In the genomic region with DNA sequence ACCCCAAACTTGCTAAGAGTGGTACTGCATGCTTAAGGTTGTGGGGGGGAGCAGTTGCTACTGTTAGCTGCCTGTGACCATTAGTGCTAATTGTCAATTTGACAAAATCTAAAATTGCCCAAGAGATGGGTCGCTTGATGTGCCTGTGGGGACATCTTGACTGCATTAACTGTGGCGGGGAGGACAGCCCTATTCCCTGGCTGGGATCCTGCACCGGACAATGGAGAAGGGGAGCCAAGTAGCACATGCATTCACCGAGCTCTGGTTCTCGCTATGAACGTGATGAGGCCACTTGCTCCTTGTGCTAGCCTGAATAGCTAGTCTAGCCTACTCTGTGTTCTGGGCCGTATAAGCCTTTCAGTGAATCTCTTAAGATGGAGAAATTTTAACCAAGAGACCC, we compare ENCODE assay signal across 35 mouse cellular contexts.
"Had no signal": no experiment of that assay in that cellular context is flagged by ENCODE, and none has a peak within 500 bp of the region (broad histone marks: within the 10 kb centered on the region; RNA-seq: fewer than 3 reads in every experiment).

No protein-coding gene starts in this region.

- ATAC-seq: hindbrain, embryonic 16.5 days; hindbrain, postnatal 0 days; inflammation-experienced regulatory T-cells, adult 6 months; intestine, embryonic 15.5 days; intestine, embryonic 16.5 days; intestine, postnatal 0 days had no signal

- DNase-seq: heart, postnatal 10 days; heart, postnatal 14 days; heart, postnatal 36 days; heart, postnatal 4 days; kidney, adult 11 months; kidney, adult 18-20 months; kidney, adult 2 months; kidney, adult 8-10 months; kidney, adult 9 months; kidney, postnatal 10 days; kidney, postnatal 14 days; kidney, postnatal 25 days; kidney, postnatal 36 days; kidney, postnatal 4 days; layer of hippocampus, adult 9-11 months; layer of hippocampus, postnatal 36 days had no signal

- H3K27ac ChIP-seq: heart, embryonic 13.5 days; heart, embryonic 15.5 days; hindbrain, embryonic 10.5 days; hindbrain, embryonic 12.5 days; hindbrain, embryonic 14.5 days; hindbrain, embryonic 15.5 days; hindbrain, postnatal 0 days; intestine, embryonic 15.5 days; kidney, embryonic 15.5 days; kidney, postnatal 0 days; layer of hippocampus, adult 2 months; left cerebral cortex, adult 2 months had no signal

- H3K27me3 ChIP-seq: heart, embryonic 12.5 days; heart, embryonic 13.5 days; heart, embryonic 15.5 days; hindbrain, embryonic 12.5 days; hindbrain, embryonic 15.5 days; intestine, embryonic 15.5 days; kidney, embryonic 15.5 days had no signal

- H3K36me3 ChIP-seq: heart, embryonic 10.5 days; heart, embryonic 12.5 days; heart, embryonic 13.5 days; heart, embryonic 15.5 days; hindbrain, embryonic 10.5 days; hindbrain, embryonic 12.5 days; hindbrain, embryonic 15.5 days; intestine, embryonic 15.5 days; kidney, embryonic 15.5 days had no signal

- H3K9ac ChIP-seq: heart, embryonic 12.5 days; heart, embryonic 13.5 days; heart, embryonic 15.5 days; hindbrain, embryonic 12.5 days; hindbrain, embryonic 14.5 days; hindbrain, embryonic 15.5 days; intestine, embryonic 15.5 days; kidney, embryonic 15.5 days had no signal

- H3K4me3 ChIP-seq: heart, embryonic 10.5 days; heart, embryonic 12.5 days; heart, embryonic 13.5 days; heart, embryonic 15.5 days; hindbrain, embryonic 10.5 days; hindbrain, embryonic 12.5 days; hindbrain, embryonic 15.5 days; intestine, embryonic 15.5 days; kidney, embryonic 15.5 days; layer of hippocampus, adult 2 months; left cerebral cortex, adult 2 months had no signal

- H3K9me3 ChIP-seq: heart, embryonic 10.5 days; heart, embryonic 12.5 days; heart, embryonic 13.5 days; heart, embryonic 15.5 days; hindbrain, embryonic 10.5 days; hindbrain, embryonic 12.5 days; hindbrain, embryonic 15.5 days; intestine, embryonic 15.5 days; kidney, embryonic 15.5 days had no signal

- H3K4me2 ChIP-seq: heart, embryonic 11.5 days; heart, embryonic 12.5 days; heart, embryonic 13.5 days; heart, embryonic 15.5 days; hindbrain, embryonic 12.5 days; hindbrain, embryonic 14.5 days; hindbrain, embryonic 15.5 days; intestine, embryonic 15.5 days; kidney, embryonic 15.5 days had no signal
